Mouse (Mus musculus): ENCODE measurements at regions not wholly inside any gene's neighbourhood (a gene's known extent, or its start where the extent isn't known, plus 50 kb on each side); places are given as distances from the start of the nearest gene placed in this dataset.
A peak's percentile ranks its signal among the peaks of the same experiment; 100 is the strongest.

GRCm38 (mm10) chr2:147814231-147814630 is 232.5 kb downstream of the Foxa2 start:
- no peak for DNase-seq (ENCODE audit: low spot score in 2 of 2)

DNA sequence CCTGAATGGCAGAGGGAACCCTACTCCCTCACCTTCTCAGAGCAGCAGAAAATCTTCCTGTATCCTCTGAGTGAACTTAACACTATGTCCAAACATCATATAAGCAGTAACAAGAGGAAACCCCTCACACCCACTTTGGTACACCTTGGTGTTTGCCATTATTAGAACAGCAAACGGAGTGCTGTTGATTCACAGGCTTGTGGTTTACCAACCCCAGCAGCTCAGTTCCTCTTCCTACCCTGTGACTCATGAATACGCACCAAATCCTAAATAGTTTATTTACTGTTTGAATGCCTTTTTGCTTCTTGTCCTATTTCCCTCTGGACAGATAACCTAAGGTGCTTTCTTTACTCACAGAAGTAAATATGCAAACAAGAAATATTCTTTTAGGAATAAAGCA is 233.3 kb downstream of the Foxa2 start:
- DNase-seq (ENCODE audit: low spot score in 2 of 2): no peak

DNA sequence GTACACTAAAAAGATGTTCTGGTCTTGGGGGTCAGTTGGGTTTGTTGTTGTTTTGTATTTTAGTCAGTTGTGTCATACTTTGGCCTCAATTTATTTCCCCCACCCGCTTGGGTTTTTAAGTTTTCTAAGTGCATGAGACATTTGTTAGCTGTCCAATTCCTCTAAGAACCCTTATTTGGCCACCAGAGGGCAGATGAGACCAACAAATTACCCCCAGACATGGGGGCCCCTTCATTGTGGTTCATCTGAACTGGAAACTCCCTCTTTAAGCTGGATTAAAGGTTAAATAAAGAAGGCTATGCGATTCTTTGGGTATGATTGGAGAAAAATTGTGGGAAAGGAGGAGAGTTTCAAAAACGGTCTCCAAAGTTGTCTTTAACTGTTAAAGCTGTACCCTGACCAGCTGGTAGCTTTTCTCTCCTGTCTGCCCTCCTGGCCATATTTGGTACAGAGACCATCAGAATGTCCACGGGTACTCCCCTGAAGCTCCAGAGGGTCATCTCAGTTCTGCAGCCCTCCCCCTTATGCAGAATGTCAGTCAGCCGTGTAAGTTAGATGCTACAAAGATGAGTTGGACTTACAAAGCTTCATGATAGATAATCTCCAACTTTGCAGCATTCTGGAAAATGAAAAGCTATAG is 238.6 kb downstream of the Foxa2 start:
- peak; percentile 3 to 14 for DNase-seq (ENCODE audit: low spot score in 2 of 2)

DNA sequence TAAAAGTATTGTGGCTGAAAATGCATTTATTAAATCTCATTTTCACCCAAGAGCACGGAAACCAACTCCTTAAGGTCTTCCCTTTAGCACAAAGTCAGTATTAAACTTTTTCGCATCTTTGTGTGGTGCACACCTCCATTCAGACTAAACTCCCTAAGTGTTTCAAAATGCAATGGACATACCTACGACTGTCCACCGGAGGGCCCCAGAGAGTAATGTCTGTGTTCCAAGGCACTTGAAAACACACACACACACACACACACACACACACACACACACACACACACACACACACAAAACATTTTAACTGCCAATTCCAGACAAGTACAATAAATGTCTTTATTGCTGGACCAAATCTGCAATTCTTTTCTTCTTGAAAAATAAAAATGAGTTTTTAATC is 243.7 kb downstream of the Foxa2 start:
- DNase-seq (ENCODE audit: low spot score in 2 of 2): peak; percentile 3 to 6

- DNase-seq (ENCODE audit: low spot score in 2 of 2): no peak
These were observed 255.3 kb downstream of the Foxa2 start for GRCm38 (mm10) chr2:147791434-147791833.

DNA sequence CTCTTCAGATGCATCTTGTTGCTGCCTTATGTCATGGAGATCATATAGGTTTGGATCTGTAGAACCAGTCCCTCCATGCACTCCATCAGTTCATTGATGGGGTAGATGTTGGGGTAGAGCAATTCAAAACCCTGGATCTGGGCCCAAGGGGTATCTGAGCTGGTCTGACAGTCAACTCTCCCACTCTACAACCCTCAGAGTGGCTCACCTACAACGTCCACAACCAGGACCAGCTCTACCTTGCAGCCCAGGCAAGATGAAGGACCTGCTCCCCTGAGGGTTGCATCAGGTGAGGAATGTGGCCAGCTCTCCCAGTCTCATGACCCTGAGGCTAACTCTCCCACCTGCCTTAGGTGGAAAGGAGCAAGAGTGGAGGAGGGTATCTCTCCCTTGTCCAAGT is 256.9 kb downstream of the Foxa2 start:
- no peak for DNase-seq (ENCODE audit: low spot score in 2 of 2)

DNA sequence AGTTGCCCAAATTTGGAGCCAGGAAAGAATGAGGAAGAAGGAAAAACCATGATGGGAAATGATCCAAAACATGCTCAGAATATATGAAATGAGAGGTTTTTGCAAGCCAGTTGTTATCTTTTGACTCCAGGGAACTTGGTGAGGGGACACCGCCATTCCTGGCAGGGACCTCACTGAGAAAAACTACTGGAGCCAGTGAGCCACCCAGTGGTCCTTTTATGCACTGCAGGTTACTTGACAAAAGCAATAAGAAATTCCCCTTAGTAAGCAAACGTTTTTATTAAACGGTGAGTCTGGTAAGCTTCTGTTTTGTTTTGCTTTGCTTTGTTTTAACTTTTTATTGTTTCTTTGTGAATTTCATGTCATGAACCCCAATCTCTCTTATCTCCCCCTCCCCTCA is 257.5 kb downstream of the Foxa2 start:
- DNase-seq (ENCODE audit: low spot score in 2 of 2): peak; percentile 8 to 22

GRCm38 (mm10) chr2:147788001-147788400 is 258.8 kb downstream of the Foxa2 start:
- DNase-seq (ENCODE audit: low spot score in 2 of 2): no peak

DNA sequence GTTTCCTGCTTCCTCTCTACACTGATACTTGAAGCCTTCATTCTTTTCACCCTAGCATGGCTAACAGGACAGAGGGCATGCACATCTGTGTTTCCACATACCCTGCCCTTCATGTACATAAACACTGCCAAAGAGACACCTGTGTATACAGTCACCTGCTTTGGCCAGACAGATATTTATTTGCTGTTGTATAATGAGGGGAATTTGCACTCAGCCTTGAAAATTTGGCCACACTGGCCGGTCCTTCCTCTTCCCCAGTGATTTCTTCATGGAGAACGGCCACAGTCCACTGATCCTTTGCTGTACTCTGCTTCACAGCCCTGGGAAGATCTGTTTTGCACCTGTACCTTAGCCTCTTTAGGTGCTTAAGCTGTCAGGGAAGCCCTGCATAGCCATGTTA is 264.3 kb downstream of the Foxa2 start:
- DNase-seq (ENCODE audit: low spot score in 2 of 2): no peak

- no peak for DNase-seq (ENCODE audit: low spot score in 2 of 2)
These were observed 270.5 kb downstream of the Foxa2 start for GRCm38 (mm10) chr2:147776316-147776715.

DNA sequence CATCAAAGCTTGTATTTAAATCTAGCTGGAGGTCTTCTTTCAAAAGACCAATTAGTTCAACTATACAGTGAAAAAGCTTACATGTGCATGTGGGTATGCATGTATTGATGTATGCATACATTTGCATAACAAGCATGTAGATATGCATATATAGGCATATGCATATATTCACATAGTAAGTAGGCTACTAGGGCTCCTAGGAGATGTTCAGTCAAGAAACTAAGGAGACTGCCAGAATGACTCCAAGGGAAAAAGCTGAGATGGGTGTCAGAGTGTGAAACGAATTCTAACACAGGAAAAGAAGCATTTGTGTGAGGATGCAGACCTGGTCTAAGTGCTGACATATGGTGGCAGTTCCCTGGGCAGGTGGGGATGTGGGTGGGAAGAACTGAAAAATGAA is 274.2 kb downstream of the Foxa2 start:
- no peak for DNase-seq (ENCODE audit: low spot score in 2 of 2)

DNA sequence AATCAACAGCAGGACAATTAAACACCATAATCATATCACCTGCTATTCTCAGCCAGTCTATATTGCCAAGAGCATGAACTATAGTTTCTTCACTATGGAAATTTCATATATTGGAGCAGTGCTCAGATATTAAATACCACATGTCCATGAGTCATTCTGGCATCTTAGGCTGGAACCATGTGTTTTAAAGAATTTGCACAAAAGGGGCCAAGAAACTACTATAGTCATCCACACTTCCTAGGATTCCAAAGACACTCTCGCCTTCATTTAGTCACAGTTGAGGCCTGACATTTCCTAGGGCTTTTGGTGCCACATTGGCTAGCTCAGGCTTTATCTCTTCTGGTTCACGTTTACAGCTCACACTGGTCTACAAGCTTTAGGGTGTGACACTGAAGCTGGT is 293.7 kb downstream of the Foxa2 start:
- DNase-seq (ENCODE audit: low spot score in 2 of 2): no peak

- DNase-seq (ENCODE audit: low spot score in 2 of 2): no peak
These were observed 294.9 kb downstream of the Foxa2 start for GRCm38 (mm10) chr2:147751831-147752230.

- no peak for DNase-seq (ENCODE audit: low spot score in 2 of 2)
These were observed 298.8 kb downstream of the Foxa2 start for GRCm38 (mm10) chr2:147748006-147748405.

- no peak for DNase-seq (ENCODE audit: low spot score in 2 of 2)
These were observed 302.9 kb downstream of the Foxa2 start for GRCm38 (mm10) chr2:147743908-147744307.

- no peak for DNase-seq (ENCODE audit: low spot score in 2 of 2)
These were observed 308.4 kb downstream of the Foxa2 start for GRCm38 (mm10) chr2:147738307-147738872.

GRCm38 (mm10) chr2:147727396-147727795 is 319.4 kb downstream of the Foxa2 start:
- no peak for DNase-seq (ENCODE audit: low spot score in 2 of 2)

- no peak for DNase-seq (ENCODE audit: low spot score in 2 of 2)
These were observed 327.8 kb downstream of the Foxa2 start for GRCm38 (mm10) chr2:147718936-147719335.

DNA sequence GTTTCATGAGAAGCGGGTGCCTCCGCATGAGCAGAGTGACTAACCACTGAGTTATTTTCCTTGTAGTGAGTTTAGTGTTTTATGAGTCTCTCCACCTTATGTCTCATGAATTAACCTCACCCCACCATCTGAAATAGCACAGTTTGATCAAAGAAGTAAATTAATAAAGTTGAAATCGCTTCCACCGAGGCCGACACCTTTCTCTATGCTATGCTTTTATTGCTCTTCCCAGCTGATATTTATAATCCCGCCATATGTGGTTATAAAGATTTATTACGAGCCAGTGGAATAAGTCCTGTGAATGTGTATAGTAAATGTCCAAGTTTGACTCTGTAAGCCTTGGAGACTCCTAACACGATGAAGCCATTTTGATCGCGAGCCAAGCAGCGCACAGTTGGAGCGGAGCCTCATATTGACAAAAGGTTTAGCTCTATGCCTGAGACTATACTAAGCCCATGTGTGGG is 329.3 kb downstream of the Foxa2 start:
- no peak for DNase-seq (ENCODE audit: low spot score in 2 of 2)

GRCm38 (mm10) chr2:147715791-147716190 is 331.0 kb downstream of the Foxa2 start:
- DNase-seq (ENCODE audit: low spot score in 2 of 2): no peak

DNA sequence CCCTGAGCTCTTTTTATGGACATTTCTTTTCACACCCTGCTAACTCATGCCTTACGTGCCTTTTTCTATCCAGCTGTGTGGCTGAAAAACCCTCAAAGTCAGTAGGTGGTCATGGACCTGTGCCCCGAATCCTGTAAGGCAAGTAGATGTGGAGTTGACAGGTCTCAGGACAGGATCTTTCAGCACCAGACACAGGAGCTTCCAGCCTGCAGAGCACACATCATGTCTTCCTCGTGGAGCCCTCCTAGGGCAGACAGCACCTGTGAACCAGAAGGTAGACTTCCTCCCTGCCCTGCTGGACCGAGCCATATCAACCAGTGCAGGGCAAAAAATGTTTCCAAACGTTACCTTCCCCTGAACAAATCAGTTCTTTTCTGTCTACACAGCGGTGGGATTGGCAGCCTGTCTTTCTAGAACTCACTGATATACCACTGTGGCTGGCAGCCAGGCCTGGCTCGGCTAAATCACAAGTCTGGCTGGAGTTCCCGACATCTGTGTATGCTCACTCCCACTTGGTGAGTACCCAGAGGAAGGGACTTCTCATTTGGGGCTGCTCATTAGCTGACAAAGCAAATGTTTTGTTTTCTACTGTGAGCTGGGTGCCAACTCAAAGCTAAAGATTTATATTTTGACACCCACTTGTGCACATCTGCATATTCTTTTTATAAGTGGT is 336.0 kb downstream of the Foxa2 start:
- no peak for DNase-seq (ENCODE audit: low spot score in 2 of 2)

DNA sequence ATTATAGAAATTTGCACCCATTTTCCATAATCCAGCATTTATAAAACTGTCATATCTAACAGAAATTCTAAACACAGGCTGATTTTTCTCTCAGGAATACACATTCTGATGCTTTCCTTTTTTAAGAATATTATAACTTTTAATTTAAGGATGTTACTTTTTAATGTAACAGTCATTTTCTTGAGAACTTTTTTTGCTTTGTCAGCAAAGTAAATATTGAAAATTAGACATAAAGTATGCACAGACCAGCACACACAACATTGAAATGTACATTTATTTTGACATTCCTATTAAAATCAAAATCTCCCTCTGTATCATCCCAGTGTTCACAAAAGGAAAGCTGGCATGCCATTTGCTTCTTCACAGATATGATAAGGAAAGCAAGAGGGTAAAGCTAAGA is 337.0 kb downstream of the Foxa2 start:
- DNase-seq (ENCODE audit: low spot score in 2 of 2): no peak

DNA sequence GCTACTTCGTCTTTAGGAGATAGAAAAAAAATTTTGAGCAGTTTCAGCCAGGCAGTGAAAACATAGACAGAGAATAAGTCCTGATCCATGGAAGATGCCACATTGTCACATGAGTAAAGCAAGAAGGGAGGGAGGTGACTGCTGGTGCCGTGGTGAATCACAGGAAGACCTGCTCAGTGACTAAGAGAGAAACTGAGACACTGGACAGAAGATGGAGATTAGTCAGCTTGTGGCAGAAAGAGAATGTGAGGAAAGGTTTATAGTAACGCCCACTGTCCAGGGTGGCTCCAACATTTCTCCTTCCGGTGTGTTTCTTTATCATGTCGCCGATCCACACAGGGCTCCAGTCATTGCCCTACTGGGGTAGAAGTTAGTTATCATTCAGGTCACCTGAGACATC is 339.6 kb downstream of the Foxa2 start:
- no peak for DNase-seq (ENCODE audit: low spot score in 2 of 2)

Data from urinary bladder, postnatal 36 days (tissue).